Mouse (Mus musculus) hindbrain, embryonic 11.5 days (tissue): ENCODE results near the gene Tesc. TPM values are rescaled to one million over a fixed set of nuclear protein-coding genes. Genes with fewer than 3 reads are reported as not detected.

Experiments used
- ATAC-seq: fragments of 200-750 bp; cut with Nextera tagmentation; 2 replicates; pipeline ENCODE4 v1.8.0; 2017; ENCODE audit warnings: mild to moderate bottlenecking, moderate TSS enrichment, moderate library complexity; ENCODE audit not compliant: low FRiP score
- DNase-seq: peaks from one replicate; pipeline ENCODE4 v3.0.0-alpha.2; 2015; ENCODE audit warnings: low spot score
- H3K27ac ChIP-seq: fragments of 300-500 bp; sonication (generic); 2 replicates; pipeline ENCODE4 v1.5.1; 2014; ENCODE audit warnings: mild to moderate bottlenecking, low read depth, low read length
- H3K27me3 ChIP-seq: fragments of 300-500 bp; sonication (generic); 2 replicates; pipeline ENCODE4 v1.6.1; 2014; ENCODE audit warnings: mild to moderate bottlenecking, low read length, moderate library complexity, mixed read lengths; ENCODE audit not compliant: control insufficient read depth, insufficient read depth
- H3K36me3 ChIP-seq: fragments of 300-500 bp; sonication (generic); 2 replicates; pipeline ENCODE4 v1.6.1; 2014; ENCODE audit warnings: mild to moderate bottlenecking, low read length, moderate library complexity, mixed read lengths; ENCODE audit not compliant: control insufficient read depth, insufficient read depth
- H3K4me1 ChIP-seq: fragments of 300-500 bp; sonication (generic); replicated peaks from 2 replicates; pipeline ENCODE4 v1.6.1; 2014; ENCODE audit warnings: low read length, mixed read lengths; ENCODE audit not compliant: control insufficient read depth, insufficient read depth
- H3K4me2 ChIP-seq: fragments of 300-500 bp; sonication (generic); replicated peaks from 2 replicates; pipeline ENCODE4 v1.6.1; 2014; ENCODE audit warnings: mild to moderate bottlenecking, low read depth, low read length
- H3K4me3 ChIP-seq: fragments of 300-500 bp; sonication (generic); 2 replicates; pipeline ENCODE4 v1.5.1; 2014; ENCODE audit warnings: low read depth, low read length
- H3K9ac ChIP-seq: fragments of 300-500 bp; sonication (generic); 2 replicates; pipeline ENCODE4 v1.6.1; 2014; ENCODE audit warnings: low read depth, low read length
- H3K9me3 ChIP-seq: fragments of 300-500 bp; sonication (generic); 2 replicates; pipeline ENCODE4 v1.6.1; 2016; ENCODE audit warnings: low read length; ENCODE audit not compliant: control insufficient read depth
- WGBS: fragments of 180-500 bp; shearing (Covaris S2); extraction: QIAGEN DNeasy Blood & Tissue Kit; methylation state at CpG from one replicate; pipeline ENCODE4 v1.1.7; 2014; 5-methylcytosine and 5-hydroxymethylcytosine counted together
- polyA plus RNA-seq: library from polyadenylated mRNA; unstranded; fragments of >200 nt; fragmentation: Nextera tagmentation; extraction: Ambion mirVana; gene quantifications from 2 replicates; pipeline ENCODE4 v1.2.1, GENCODE M21; 2014

Gene Tesc
- polyA plus RNA-seq, 1 experiment from 2014 or later: 0.63 TPM

GRCm38 (mm10) chr5:118078550-118078949 lies 51.0 kb downstream of the Tesc start:
- no peaks in the 10 kb centered on the region for H3K36me3 ChIP-seq
- 83% methylated on average over 6 of the region's 6 CpGs for WGBS
- no peak for DNase-seq

GRCm38 (mm10) chr5:118079354-118079753 lies 51.8 kb downstream of the Tesc start:
- H3K4me2 ChIP-seq: no peak overlapping the region
- ATAC-seq: no peak; the same call in 1 of the 2 replicates
- 48% methylated on average over 6 of the region's 6 CpGs for WGBS
- no peaks in the 10 kb centered on the region for H3K36me3 ChIP-seq
- H3K4me1 ChIP-seq: peaks cover 8% of the 10 kb centered on the region; the same call in 1 of the 2 replicates
- no peak overlapping the region for H3K4me3 ChIP-seq
- H3K27ac ChIP-seq: peak overlapping the region; percentile 49; the same call in 1 of the 2 replicates
- no peaks in the 10 kb centered on the region for H3K9me3 ChIP-seq
- DNase-seq: no peak
- no peaks in the 10 kb centered on the region for H3K27me3 ChIP-seq
- no peak overlapping the region for H3K9ac ChIP-seq

More at GRCm38 (mm10) chr5:118078550-118078949, 51.0 kb downstream of the Tesc start:
- H3K9ac ChIP-seq: no peak overlapping the region
- no peak overlapping the region for H3K4me3 ChIP-seq
- H3K9me3 ChIP-seq: no peaks in the 10 kb centered on the region
- no peak overlapping the region for H3K27ac ChIP-seq
- H3K4me1 ChIP-seq: peaks cover 8% of the 10 kb centered on the region; the same call in 1 of the 2 replicates
- ATAC-seq: no peak
- no peak overlapping the region for H3K4me2 ChIP-seq
- H3K27me3 ChIP-seq: no peaks in the 10 kb centered on the region

- peak; percentile 71 for ATAC-seq
Measured at GRCm38 (mm10) chr5:118079839-118080250, 52.3 kb downstream of the Tesc start.

GRCm38 (mm10) chr5:118081374-118081949 lies 53.9 kb downstream of the Tesc start:
- Histone ChIP-seq H3K27ac (peak overlapping the region; percentile 49; the same call in 1 of the 2 replicates), H3K4me3 (no peak overlapping the region), H3K27me3 (no peaks in the 10 kb centered on the region), H3K9ac (no peak overlapping the region), H3K36me3 (no peaks in the 10 kb centered on the region), H3K4me2 (no peak overlapping the region), H3K9me3 (no peaks in the 10 kb centered on the region), H3K4me1 (peaks cover 10% of the 10 kb centered on the region; the same call in 1 of the 2 replicates)
- DNase-seq (no peak), ATAC-seq (no peak)
- WGBS: 80% methylated on average over 9 of the region's 9 CpGs

More at GRCm38 (mm10) chr5:118079839-118080250, 52.3 kb downstream of the Tesc start:
- Histone ChIP-seq H3K4me2 (no peak overlapping the region), H3K27me3 (no peaks in the 10 kb centered on the region), H3K9me3 (no peaks in the 10 kb centered on the region), H3K4me1 (peaks cover 8% of the 10 kb centered on the region; the same call in 1 of the 2 replicates), H3K9ac (no peak overlapping the region), H3K4me3 (no peak overlapping the region), H3K27ac (peak overlapping the region; percentile 49), H3K36me3 (no peaks in the 10 kb centered on the region)
- DNase-seq: peak; percentile 49
- WGBS: 58% methylated on average over 11 of the region's 11 CpGs

GRCm38 (mm10) chr5:118081996-118082395 lies 54.5 kb downstream of the Tesc start:
- H3K4me3 ChIP-seq: no peak overlapping the region
- WGBS: 71% methylated on average over 6 of the region's 6 CpGs
- no peaks in the 10 kb centered on the region for H3K9me3 ChIP-seq
- peaks cover 13% of the 10 kb centered on the region; the same call in 1 of the 2 replicates for H3K4me1 ChIP-seq
- H3K27me3 ChIP-seq: no peaks in the 10 kb centered on the region
- ATAC-seq (no peak), DNase-seq (no peak)
- no peaks in the 10 kb centered on the region for H3K36me3 ChIP-seq
- peak overlapping the region; percentile 52 for H3K27ac ChIP-seq
- H3K9ac ChIP-seq: no peak overlapping the region
- H3K4me2 ChIP-seq: no peak overlapping the region

- Histone ChIP-seq H3K9me3 (no peaks in the 10 kb centered on the region), H3K36me3 (no peaks in the 10 kb centered on the region), H3K27me3 (no peaks in the 10 kb centered on the region), H3K27ac (0 out of 2 replicates have a peak overlapping the region, but pooled peaks have one; percentile 27), H3K4me2 (no peak overlapping the region), H3K9ac (no peak overlapping the region), H3K4me3 (no peak overlapping the region), H3K4me1 (peaks cover 13% of the 10 kb centered on the region; the same call in 1 of the 2 replicates)
- ATAC-seq: no peak
- 67% methylated on average over 12 of the region's 12 CpGs for WGBS
- DNase-seq: no peak
Measured at GRCm38 (mm10) chr5:118083060-118083638, 55.6 kb downstream of the Tesc start.

- H3K9me3 ChIP-seq: no peaks in the 10 kb centered on the region
- no peak for ATAC-seq
- no peaks in the 10 kb centered on the region for H3K36me3 ChIP-seq
- H3K27ac ChIP-seq: peak overlapping the region; percentile 30; the same call in 1 of the 2 replicates
- WGBS: 80% methylated on average over 10 of the region's 10 CpGs
- peaks cover 13% of the 10 kb centered on the region; the same call in 1 of the 2 replicates for H3K4me1 ChIP-seq
- no peak for DNase-seq
- H3K4me3 ChIP-seq: no peak overlapping the region
- peak overlapping the region; percentile 11; the same call in 1 of the 2 replicates for H3K9ac ChIP-seq
- no peaks in the 10 kb centered on the region for H3K27me3 ChIP-seq
- no peak overlapping the region for H3K4me2 ChIP-seq
Measured at GRCm38 (mm10) chr5:118084171-118084727, 56.7 kb downstream of the Tesc start.

- Histone ChIP-seq H3K36me3 (peaks cover 2% of the 10 kb centered on the region; the same call in 1 of the 2 replicates), H3K27me3 (no peaks in the 10 kb centered on the region), H3K4me2 (no peak overlapping the region), H3K9me3 (no peaks in the 10 kb centered on the region), H3K4me3 (no peak overlapping the region), H3K4me1 (0 out of 2 replicates have a peak, but pooled peaks cover 11% of the 10 kb centered on the region), H3K9ac (no peak overlapping the region), H3K27ac (no peak overlapping the region)
- WGBS: 69% methylated on average over 7 of the region's 7 CpGs
- ATAC-seq (no peak), DNase-seq (no peak)
Measured at GRCm38 (mm10) chr5:118085313-118085712, 57.8 kb downstream of the Tesc start.
